29 mouse cellular contexts compared by ENCODE assay signal in genomic region chr8:61937576-61937975, GRCm38 (mm10). TPM values are rescaled to one million over a fixed set of nuclear protein-coding genes. Genes with fewer than 3 reads are reported as not detected.
DNase-seq lines count a peak whose midpoint lies in the region; ATAC-seq and TF ChIP-seq lines count a peak whose summit lies in the region.
"Had no signal": no experiment of that assay in that cellular context is flagged by ENCODE, and none has a peak within 500 bp of the region (broad histone marks: within the 10 kb centered on the region; RNA-seq: fewer than 3 reads in every experiment).

No protein-coding gene starts in this region.

- peak; percentile 55; the same call in 1 of the 2 replicates for ATAC-seq in forebrain, embryonic 12.5 days (ENCODE audit: low FRiP score)
- ATAC-seq in forebrain, embryonic 15.5 days (replicated peaks): no peak
- ATAC-seq in heart, embryonic 11.5 days (replicated peaks; ENCODE audit: insufficient number of reproducible peaks, low FRiP score, low TSS enrichment): no peak
- ATAC-seq in heart, embryonic 14.5 days (ENCODE audit: insufficient number of reproducible peaks, insufficient read depth, low FRiP score, low read depth): no peak
- peak; percentile 50; the same call in 1 of the 2 replicates for ATAC-seq in kidney, embryonic 15.5 days (replicated peaks; ENCODE audit: low FRiP score)
- ATAC-seq: forebrain, embryonic 16.5 days; intestine, postnatal 0 days; Patski had no signal

- no peak overlapping the region for H3K4me3 ChIP-seq in forebrain, embryonic 12.5 days (replicated peaks)
- H3K4me3 ChIP-seq in forebrain, embryonic 15.5 days: no peak overlapping the region
- H3K4me3 ChIP-seq in heart, embryonic 11.5 days (ENCODE audit: low read depth, low read length): no peak overlapping the region
- H3K4me3 ChIP-seq in heart, embryonic 14.5 days (ENCODE audit: control insufficient read depth in 1 of 2, insufficient read depth in 1 of 2, low read depth in 1 of 2, low read length in 2 of 2): no peak overlapping the region
- H3K4me3 ChIP-seq in heart, adult 2 months: no peak overlapping the region
- no peak overlapping the region for H3K4me3 ChIP-seq in kidney, embryonic 15.5 days (replicated peaks)
- no peak overlapping the region for H3K4me3 ChIP-seq in kidney, adult 2 months (ENCODE audit: insufficient read depth, low read depth, low read length)
- H3K4me3 ChIP-seq: embryonic facial prominence, embryonic 12.5 days; embryonic facial prominence, embryonic 15.5 days; gastrocnemius, adult 2 months; hindbrain, embryonic 12.5 days; hindbrain, embryonic 15.5 days had no signal

- intact Hi-C loops in heart, adult 2 months (cut with DNase I): no loop called here

- H3K4me2 ChIP-seq in forebrain, embryonic 12.5 days: no peak overlapping the region
- no peak overlapping the region for H3K4me2 ChIP-seq in forebrain, embryonic 15.5 days (replicated peaks)
- H3K4me2 ChIP-seq in heart, embryonic 11.5 days: no peak overlapping the region
- no peak overlapping the region for H3K4me2 ChIP-seq in heart, embryonic 14.5 days (ENCODE audit: low read length)
- H3K4me2 ChIP-seq in kidney, embryonic 15.5 days: no peak overlapping the region
- H3K4me2 ChIP-seq: embryonic facial prominence, embryonic 12.5 days; embryonic facial prominence, embryonic 15.5 days; hindbrain, embryonic 12.5 days; hindbrain, embryonic 15.5 days had no signal

- no peak for TF ChIP-seq POLR2A in heart, adult 2 months (IDR thresholded peaks at IDR 0.05; ENCODE audit: insufficient read depth, low read depth, low read length)
- no peak for TF ChIP-seq POLR2A in kidney, adult 2 months (IDR thresholded peaks at IDR 0.05; ENCODE audit: low read depth, low read length)

- H3K9me3 ChIP-seq in forebrain, embryonic 12.5 days: no peaks in the 10 kb centered on the region
- H3K9me3 ChIP-seq in forebrain, embryonic 15.5 days: no peaks in the 10 kb centered on the region
- no peaks in the 10 kb centered on the region for H3K9me3 ChIP-seq in heart, embryonic 11.5 days (replicated peaks; ENCODE audit: control insufficient read depth, low read length)
- no peaks in the 10 kb centered on the region for H3K9me3 ChIP-seq in heart, embryonic 14.5 days (ENCODE audit: control insufficient read depth, low read length)
- H3K9me3 ChIP-seq in kidney, embryonic 15.5 days (replicated peaks): no peaks in the 10 kb centered on the region
- H3K9me3 ChIP-seq: embryonic facial prominence, embryonic 12.5 days; embryonic facial prominence, embryonic 15.5 days; G1E; hindbrain, embryonic 12.5 days; hindbrain, embryonic 15.5 days had no signal

- no peak for TF ChIP-seq EP300 in heart, adult 2 months (IDR thresholded peaks at IDR 0.05; ENCODE audit: insufficient read depth, low read depth, low read length)

- no peaks in the 10 kb centered on the region for H3K79me2 ChIP-seq in heart, adult 2 months (replicated peaks; ENCODE audit: control insufficient read depth, insufficient read depth, low read length)

- H3K4me1 ChIP-seq in forebrain, embryonic 12.5 days: peaks cover 11% of the 10 kb centered on the region; the same call in 1 of the 2 replicates
- no peaks in the 10 kb centered on the region for H3K4me1 ChIP-seq in forebrain, embryonic 15.5 days
- H3K4me1 ChIP-seq in heart, embryonic 11.5 days (ENCODE audit: control insufficient read depth, insufficient read depth, low read length): peaks cover 19% of the 10 kb centered on the region
- H3K4me1 ChIP-seq in heart, embryonic 14.5 days (ENCODE audit: control insufficient read depth in 2 of 2, insufficient read depth in 2 of 2, low read length in 2 of 2): peaks cover 6 to 15% of the 10 kb centered on the region in 2 experiments
- H3K4me1 ChIP-seq in heart, adult 2 months (ENCODE audit: control insufficient read depth, insufficient read depth, low read length): no peaks in the 10 kb centered on the region; the same call in 1 of the 2 replicates
- no peaks in the 10 kb centered on the region; the same call in 1 of the 2 replicates for H3K4me1 ChIP-seq in kidney, embryonic 15.5 days
- no peaks in the 10 kb centered on the region for H3K4me1 ChIP-seq in kidney, adult 2 months (ENCODE audit: control insufficient read depth, insufficient read depth, low read length)
- H3K4me1 ChIP-seq: embryonic facial prominence, embryonic 12.5 days; embryonic facial prominence, embryonic 15.5 days; hindbrain, embryonic 12.5 days; hindbrain, embryonic 15.5 days had no signal

- WGBS in forebrain, embryonic 12.5 days: 50% methylated on average over 2 of the region's 2 CpGs
- 34% methylated on average over 2 of the region's 2 CpGs for WGBS in forebrain, embryonic 15.5 days
- WGBS in heart, embryonic 11.5 days (ENCODE audit: insufficient replicate concordance): 43% methylated on average over 2 of the region's 2 CpGs
- WGBS in heart, embryonic 14.5 days: 38% methylated on average over 2 of the region's 2 CpGs
- WGBS in heart, adult 2 months: 81% methylated on average over 2 of the region's 2 CpGs
- 57% methylated on average over 2 of the region's 2 CpGs for WGBS in kidney, embryonic 15.5 days
- WGBS in kidney, adult 2 months: 68% methylated on average over 2 of the region's 2 CpGs

- H3K27me3 ChIP-seq in forebrain, embryonic 12.5 days: no peaks in the 10 kb centered on the region
- no peaks in the 10 kb centered on the region for H3K27me3 ChIP-seq in forebrain, embryonic 15.5 days
- no peaks in the 10 kb centered on the region for H3K27me3 ChIP-seq in heart, embryonic 11.5 days (ENCODE audit: control insufficient read depth, insufficient read depth, low read length)
- H3K27me3 ChIP-seq in heart, embryonic 14.5 days (ENCODE audit: control insufficient read depth, insufficient read depth, low read length): no peaks in the 10 kb centered on the region
- H3K27me3 ChIP-seq in heart, adult 2 months (ENCODE audit: control insufficient read depth, insufficient read depth, low read length): no peaks in the 10 kb centered on the region
- no peaks in the 10 kb centered on the region for H3K27me3 ChIP-seq in kidney, embryonic 15.5 days
- H3K27me3 ChIP-seq in kidney, adult 2 months (replicated peaks; ENCODE audit: control insufficient read depth, insufficient read depth, low read length): no peaks in the 10 kb centered on the region
- H3K27me3 ChIP-seq: CH12.LX; embryonic facial prominence, embryonic 12.5 days; embryonic facial prominence, embryonic 15.5 days; hindbrain, embryonic 12.5 days; hindbrain, embryonic 15.5 days had no signal

- H3K9ac ChIP-seq in forebrain, embryonic 12.5 days: no peak overlapping the region
- H3K9ac ChIP-seq in forebrain, embryonic 15.5 days (replicated peaks): no peak overlapping the region
- H3K9ac ChIP-seq in heart, embryonic 11.5 days (ENCODE audit: low read depth, low read length): no peak overlapping the region
- no peak overlapping the region for H3K9ac ChIP-seq in heart, embryonic 14.5 days (ENCODE audit: low read length)
- H3K9ac ChIP-seq in heart, adult 2 months (ENCODE audit: low read depth, low read length): no peak overlapping the region
- H3K9ac ChIP-seq in kidney, embryonic 15.5 days: no peak overlapping the region
- H3K9ac ChIP-seq: embryonic facial prominence, embryonic 12.5 days; embryonic facial prominence, embryonic 15.5 days; hindbrain, embryonic 12.5 days; hindbrain, embryonic 15.5 days had no signal

- no peak for TF ChIP-seq CTCF in heart, adult 2 months (IDR thresholded peaks at IDR 0.05)
- TF ChIP-seq CTCF in kidney, adult 2 months (conservative IDR thresholded peaks at IDR 0.05; ENCODE audit: insufficient read depth, insufficient read length, low read depth, low read length): no peak

- no peak overlapping the region for H3K27ac ChIP-seq in forebrain, embryonic 12.5 days
- no peak overlapping the region for H3K27ac ChIP-seq in forebrain, embryonic 15.5 days (replicated peaks)
- H3K27ac ChIP-seq in heart, embryonic 11.5 days (ENCODE audit: low read depth, low read length): peak overlapping the region; percentile 46
- peak overlapping the region; percentile 19 to 57; a peak in 3 of 4 replicates for H3K27ac ChIP-seq in heart, embryonic 14.5 days (replicated peaks in 1 of 2; ENCODE audit: control insufficient read depth in 1 of 2, insufficient read depth in 1 of 2, low read depth in 2 of 2, low read length in 2 of 2)
- H3K27ac ChIP-seq in heart, adult 2 months: no peak overlapping the region
- no peak overlapping the region for H3K27ac ChIP-seq in kidney, embryonic 15.5 days
- no peak overlapping the region for H3K27ac ChIP-seq in kidney, adult 2 months (ENCODE audit: insufficient read depth, low read depth, low read length)
- H3K27ac ChIP-seq: embryonic facial prominence, embryonic 12.5 days; embryonic facial prominence, embryonic 15.5 days; gastrocnemius, adult 2 months; hindbrain, embryonic 12.5 days; hindbrain, embryonic 15.5 days; kidney, postnatal 0 days had no signal

- no peak for DNase-seq in heart, adult 9 months (ENCODE audit: low spot score in 2 of 2)
- DNase-seq in heart, adult 2 months: no peak
- DNase-seq in kidney, adult 2 months: no peak
- DNase-seq: adrenal gland, postnatal 10 days; adrenal gland, postnatal 36 days; B cell, adult 2 months; cerebellum, adult 11 months; cerebellum, adult 2 months; cerebellum, adult 9-11 months; cerebellum, postnatal 25 days; gastrocnemius, adult 2 months; gastrocnemius, postnatal 14 days; heart, adult 11 months; kidney, adult 8-10 months had no signal

- H3K36me3 ChIP-seq in forebrain, embryonic 12.5 days (replicated peaks): no peaks in the 10 kb centered on the region
- H3K36me3 ChIP-seq in forebrain, embryonic 15.5 days: no peaks in the 10 kb centered on the region
- no peaks in the 10 kb centered on the region for H3K36me3 ChIP-seq in heart, embryonic 11.5 days (ENCODE audit: control insufficient read depth, insufficient read depth, low read length)
- H3K36me3 ChIP-seq in heart, embryonic 14.5 days (ENCODE audit: control insufficient read depth, insufficient read depth, low read length): no peaks in the 10 kb centered on the region
- peaks cover 5% of the 10 kb centered on the region for H3K36me3 ChIP-seq in heart, adult 2 months (ENCODE audit: control insufficient read depth, insufficient read depth, low read length)
- no peaks in the 10 kb centered on the region for H3K36me3 ChIP-seq in kidney, embryonic 15.5 days
- H3K36me3 ChIP-seq in kidney, adult 2 months (ENCODE audit: control insufficient read depth, insufficient read depth, low read length): no peaks in the 10 kb centered on the region; the same call in 1 of the 2 replicates
- H3K36me3 ChIP-seq: embryonic facial prominence, embryonic 12.5 days; embryonic facial prominence, embryonic 15.5 days; G1E; hindbrain, embryonic 12.5 days; hindbrain, embryonic 15.5 days had no signal

RNA-seq across cellular contexts. Expression of gene Ddx60, which starts 9.7 kb away (rescaled TPM):
- polyA plus RNA-seq in forebrain, embryonic 12.5 days (2016; fragmentation: Nextera tagmentation; extraction: Ambion mirVana): 0.35 and 0.59 TPM in 2 replicates
- polyA plus RNA-seq in forebrain, embryonic 15.5 days (2015; fragmentation: Nextera tagmentation; extraction: Ambion mirVana): 0.33 and 0.45 TPM in 2 replicates
- polyA plus RNA-seq in heart, embryonic 11.5 days (2014; fragmentation: Nextera tagmentation; extraction: Ambion mirVana): 1.7 TPM in 2 replicates
- 3.0 and 4.0 TPM in 2 replicates for polyA plus RNA-seq in heart, embryonic 14.5 days (2014; fragmentation: Nextera tagmentation; extraction: Ambion mirVana)
- total RNA-seq in heart, adult 2 months (2021): 1 to 10 TPM; 1.1 to 1.7 TPM
- 0.53 and 1.2 TPM in 2 replicates for polyA plus RNA-seq in heart, adult 2 months (2012; rRNA removed)
- 0.24 and 0.88 TPM in 2 replicates for polyA plus RNA-seq in kidney, embryonic 15.5 days (2015; fragmentation: Nextera tagmentation; extraction: Ambion mirVana)
- 0.38 and 0.95 TPM in 2 replicates for polyA plus RNA-seq in kidney, adult 2 months (2012; rRNA removed)
- polyA plus RNA-seq: G1E had no signal

RNA-seq across cellular contexts. Expression of gene Palld, which starts 35.1 kb away (rescaled TPM):
- polyA plus RNA-seq in forebrain, embryonic 12.5 days (2016; fragmentation: Nextera tagmentation; extraction: Ambion mirVana): 53.6 and 56.0 TPM in 2 replicates
- polyA plus RNA-seq in forebrain, embryonic 15.5 days (2015; fragmentation: Nextera tagmentation; extraction: Ambion mirVana): 19.0 and 19.4 TPM in 2 replicates
- polyA plus RNA-seq in heart, embryonic 11.5 days (2014; fragmentation: Nextera tagmentation; extraction: Ambion mirVana): 157 and 186 TPM in 2 replicates
- polyA plus RNA-seq in heart, embryonic 14.5 days (2014; fragmentation: Nextera tagmentation; extraction: Ambion mirVana): 187 and 200 TPM in 2 replicates
- 100 to 1,000 TPM; 169 to 188 TPM for total RNA-seq in heart, adult 2 months (2021)
- 60.3 and 70.8 TPM in 2 replicates for polyA plus RNA-seq in heart, adult 2 months (2012; rRNA removed)
- polyA plus RNA-seq in kidney, embryonic 15.5 days (2015; fragmentation: Nextera tagmentation; extraction: Ambion mirVana): 62.4 and 76.7 TPM in 2 replicates
- 37.3 and 47.5 TPM in 2 replicates for polyA plus RNA-seq in kidney, adult 2 months (2012; rRNA removed)
- polyA plus RNA-seq: G1E had no signal

Comparison
In these comparisons a context has a peak if more than half of its experiments do, and no peak if none do; other contexts are left out.
1. ATAC-seq: peak in forebrain, embryonic 12.5 days (single experiment) and kidney, embryonic 15.5 days (single experiment); none in forebrain, embryonic 15.5 days (single experiment), heart, embryonic 11.5 days (single experiment) and heart, embryonic 14.5 days (single experiment).
2. H3K27ac ChIP-seq: peak in heart, embryonic 11.5 days (single experiment) and heart, embryonic 14.5 days (2 of 2); none in forebrain, embryonic 12.5 days (single experiment), forebrain, embryonic 15.5 days (single experiment), heart, adult 2 months (single experiment), kidney, embryonic 15.5 days (single experiment) and kidney, adult 2 months (single experiment).